17 mouse cellular contexts compared by ENCODE assay signal in genomic region chr11:95026090-95026542, GRCm38 (mm10). TPM values are rescaled to one million over a fixed set of nuclear protein-coding genes. Genes with fewer than 3 reads are reported as not detected.
DNase-seq lines count a peak whose midpoint lies in the region; ATAC-seq and TF ChIP-seq lines count a peak whose summit lies in the region.
"Had no signal": no experiment of that assay in that cellular context is flagged by ENCODE, and none has a peak within 500 bp of the region (broad histone marks: within the 10 kb centered on the region; RNA-seq: fewer than 3 reads in every experiment).

No protein-coding gene starts in this region.

- peaks cover 19% of the 10 kb centered on the region for H3K4me1 ChIP-seq in hindbrain, embryonic 13.5 days (replicated peaks)
- H3K4me1 ChIP-seq in hindbrain, embryonic 10.5 days (replicated peaks), result peaks cover 34% of the 10 kb centered on the region
- H3K4me1 ChIP-seq in lung, postnatal 0 days (ENCODE audit: insufficient read depth, low read depth, low read length), result no peaks in the 10 kb centered on the region
- no peaks in the 10 kb centered on the region for H3K4me1 ChIP-seq in intestine, embryonic 16.5 days (ENCODE audit: control insufficient read depth, insufficient read depth, low read length)
- no peaks in the 10 kb centered on the region for H3K4me1 ChIP-seq in midbrain, embryonic 16.5 days (ENCODE audit: control insufficient read depth, insufficient read depth, low read length)
- H3K4me1 ChIP-seq: embryonic facial prominence, embryonic 12.5 days had no signal

- TF ChIP-seq EP300 in lung, postnatal 0 days (IDR thresholded peaks at IDR 0.05), result no peak

- peaks cover 53% of the 10 kb centered on the region for H3K36me3 ChIP-seq in hindbrain, embryonic 13.5 days
- peaks cover 53% of the 10 kb centered on the region for H3K36me3 ChIP-seq in hindbrain, embryonic 10.5 days
- H3K36me3 ChIP-seq in lung, postnatal 0 days (ENCODE audit: insufficient read depth, low read length), result no peaks in the 10 kb centered on the region; the same call in none of the 2 replicates
- H3K36me3 ChIP-seq in intestine, embryonic 16.5 days (ENCODE audit: control insufficient read depth, insufficient read depth, low read length), result peaks cover 4% of the 10 kb centered on the region; the same call in 1 of the 2 replicates
- peaks cover 37% of the 10 kb centered on the region for H3K36me3 ChIP-seq in midbrain, embryonic 16.5 days (ENCODE audit: control insufficient read depth, insufficient read depth, low read length)

- TF ChIP-seq CTCF in lung, postnatal 0 days (IDR thresholded peaks at IDR 0.05), result no peak

- no peak overlapping the region for H3K27ac ChIP-seq in hindbrain, embryonic 13.5 days
- H3K27ac ChIP-seq in hindbrain, embryonic 10.5 days, result no peak overlapping the region
- H3K27ac ChIP-seq in lung, postnatal 0 days (ENCODE audit: low read length), result 0 out of 2 replicates have a peak overlapping the region, but pooled peaks have one; percentile 27
- H3K27ac ChIP-seq in intestine, embryonic 16.5 days (ENCODE audit: low read length), result no peak overlapping the region
- H3K27ac ChIP-seq in midbrain, embryonic 16.5 days (ENCODE audit: low read length), result no peak overlapping the region

- H3K4me2 ChIP-seq in hindbrain, embryonic 13.5 days, result no peak overlapping the region
- no peak overlapping the region for H3K4me2 ChIP-seq in lung, postnatal 0 days (replicated peaks; ENCODE audit: low read depth, low read length)
- no peak overlapping the region for H3K4me2 ChIP-seq in intestine, embryonic 16.5 days (ENCODE audit: low read depth, low read length)
- no peak overlapping the region for H3K4me2 ChIP-seq in midbrain, embryonic 16.5 days (ENCODE audit: low read length)
- H3K4me2 ChIP-seq: embryonic facial prominence, embryonic 12.5 days; heart, embryonic 11.5 days; hindbrain, embryonic 15.5 days had no signal

- WGBS in hindbrain, embryonic 13.5 days, result 76% methylated on average over 6 of the region's 6 CpGs
- WGBS in hindbrain, embryonic 10.5 days, result 78% methylated on average over 6 of the region's 6 CpGs
- 41% methylated on average over 6 of the region's 6 CpGs for WGBS in lung, postnatal 0 days
- 65% methylated on average over 6 of the region's 6 CpGs for WGBS in intestine, embryonic 16.5 days
- 69% methylated on average over 6 of the region's 6 CpGs for WGBS in midbrain, embryonic 16.5 days

- H3K4me3 ChIP-seq in hindbrain, embryonic 13.5 days, result no peak overlapping the region
- H3K4me3 ChIP-seq in hindbrain, embryonic 10.5 days, result no peak overlapping the region
- no peak overlapping the region for H3K4me3 ChIP-seq in lung, postnatal 0 days (ENCODE audit: low read depth, low read length)
- no peak overlapping the region for H3K4me3 ChIP-seq in intestine, embryonic 16.5 days (ENCODE audit: low read length)
- H3K4me3 ChIP-seq in midbrain, embryonic 16.5 days (ENCODE audit: low read depth, low read length), result no peak overlapping the region
- H3K4me3 ChIP-seq: embryonic facial prominence, embryonic 12.5 days; hindbrain, embryonic 15.5 days had no signal

- H3K27me3 ChIP-seq in hindbrain, embryonic 13.5 days, result no peaks in the 10 kb centered on the region
- no peaks in the 10 kb centered on the region for H3K27me3 ChIP-seq in hindbrain, embryonic 10.5 days (ENCODE audit: insufficient read depth, poor library complexity, severe bottlenecking)
- H3K27me3 ChIP-seq in lung, postnatal 0 days (replicated peaks; ENCODE audit: insufficient read depth, low read length), result no peaks in the 10 kb centered on the region
- H3K27me3 ChIP-seq in intestine, embryonic 16.5 days (replicated peaks; ENCODE audit: control insufficient read depth, insufficient read depth, low read length), result no peaks in the 10 kb centered on the region
- H3K27me3 ChIP-seq in midbrain, embryonic 16.5 days (ENCODE audit: control insufficient read depth, insufficient read depth, low read depth, low read length), result no peaks in the 10 kb centered on the region
- H3K27me3 ChIP-seq: embryonic facial prominence, embryonic 12.5 days; hindbrain, embryonic 15.5 days had no signal

- DNase-seq in hindbrain, embryonic 10.5 days (ENCODE audit: low spot score), result no peak
- DNase-seq in lung, postnatal 0 days (ENCODE audit: low spot score), result no peak
- no peak for DNase-seq in lung, postnatal 14 days
- no peak for DNase-seq in c-Kit-positive CD71-positive TER-119-positive erythroid progenitor cells, embryonic 14.5 days (ENCODE audit: low spot score)
- DNase-seq: cerebellum, postnatal 14 days; gastrocnemius, postnatal 10 days; lung, postnatal 10 days; right cerebral cortex, postnatal 25 days had no signal

- ATAC-seq in hindbrain, embryonic 13.5 days (ENCODE audit: low FRiP score), result peak; percentile 19; the same call in 1 of the 2 replicates
- ATAC-seq in lung, postnatal 0 days, result peak; percentile 45
- ATAC-seq in intestine, embryonic 16.5 days, result 0 out of 2 replicates have a peak, but pooled peaks have one; percentile 19
- peak; percentile 40; the same call in 1 of the 2 replicates for ATAC-seq in midbrain, embryonic 16.5 days
- ATAC-seq in erythroblast, adult 5-6 weeks (replicated peaks; ENCODE audit: low FRiP score, poor library complexity, severe bottlenecking), result no peak
- ATAC-seq: forebrain, embryonic 14.5 days had no signal

- H3K9ac ChIP-seq in hindbrain, embryonic 13.5 days, result no peak overlapping the region
- no peak overlapping the region for H3K9ac ChIP-seq in lung, postnatal 0 days (replicated peaks; ENCODE audit: low read depth)
- no peak overlapping the region for H3K9ac ChIP-seq in intestine, embryonic 16.5 days (ENCODE audit: low read depth, low read length)
- no peak overlapping the region for H3K9ac ChIP-seq in midbrain, embryonic 16.5 days (ENCODE audit: low read depth, low read length)
- H3K9ac ChIP-seq: embryonic facial prominence, embryonic 12.5 days; hindbrain, embryonic 15.5 days had no signal

- no peaks in the 10 kb centered on the region for H3K9me3 ChIP-seq in hindbrain, embryonic 13.5 days
- no peaks in the 10 kb centered on the region for H3K9me3 ChIP-seq in hindbrain, embryonic 10.5 days
- H3K9me3 ChIP-seq in lung, postnatal 0 days (ENCODE audit: low read length), result no peaks in the 10 kb centered on the region
- no peaks in the 10 kb centered on the region for H3K9me3 ChIP-seq in intestine, embryonic 16.5 days (ENCODE audit: control insufficient read depth, low read length)
- H3K9me3 ChIP-seq in midbrain, embryonic 16.5 days (replicated peaks; ENCODE audit: control insufficient read depth, low read length, poor library complexity, severe bottlenecking), result no peaks in the 10 kb centered on the region
- H3K9me3 ChIP-seq: embryonic facial prominence, embryonic 12.5 days; hindbrain, embryonic 15.5 days had no signal

RNA-seq across cellular contexts. Expression of gene Pdk2, which starts 15.0 kb away (rescaled TPM):
- 24.2 and 25.5 TPM in 2 replicates for polyA plus RNA-seq in hindbrain, embryonic 13.5 days (2015; fragmentation: Nextera tagmentation; extraction: Ambion mirVana)
- polyA plus RNA-seq in hindbrain, embryonic 10.5 days (2016; fragmentation: Nextera tagmentation; extraction: Ambion mirVana), result 10.7 and 15.2 TPM in 2 replicates
- 39.3 and 51.1 TPM in 2 replicates for polyA plus RNA-seq in lung, postnatal 0 days (2015; fragmentation: Nextera tagmentation; extraction: Ambion mirVana)
- 42.2 and 48.2 TPM in 2 replicates for polyA plus RNA-seq in intestine, embryonic 16.5 days (2015; fragmentation: Nextera tagmentation; extraction: Ambion mirVana)
- 24.1 and 27.5 TPM in 2 replicates for polyA plus RNA-seq in midbrain, embryonic 16.5 days (2015; fragmentation: Nextera tagmentation; extraction: Ambion mirVana)
- total RNA-seq in erythroblast, adult 5-6 weeks (2015; ENCODE audit: low replicate concordance), result 1.3 and 7.9 TPM in 2 replicates
- 0.60 and 5.6 TPM in 2 replicates for total RNA-seq in erythroblast, adult 5-6 weeks (2017; ENCODE audit: low replicate concordance)

RNA-seq across cellular contexts. Expression of gene Samd14, which starts 16.4 kb away (rescaled TPM):
- 132 and 142 TPM in 2 replicates for polyA plus RNA-seq in hindbrain, embryonic 13.5 days (2015; fragmentation: Nextera tagmentation; extraction: Ambion mirVana)
- 38.8 and 71.5 TPM in 2 replicates for polyA plus RNA-seq in hindbrain, embryonic 10.5 days (2016; fragmentation: Nextera tagmentation; extraction: Ambion mirVana)
- polyA plus RNA-seq in lung, postnatal 0 days (2015; fragmentation: Nextera tagmentation; extraction: Ambion mirVana), result 5.4 and 5.8 TPM in 2 replicates
- polyA plus RNA-seq in intestine, embryonic 16.5 days (2015; fragmentation: Nextera tagmentation; extraction: Ambion mirVana), result 13.2 and 13.6 TPM in 2 replicates
- 164 and 171 TPM in 2 replicates for polyA plus RNA-seq in midbrain, embryonic 16.5 days (2015; fragmentation: Nextera tagmentation; extraction: Ambion mirVana)
- 22.1 and 25.9 TPM in 2 replicates for total RNA-seq in erythroblast, adult 5-6 weeks (2015; ENCODE audit: low replicate concordance)
- 32.0 and 47.1 TPM in 2 replicates for total RNA-seq in erythroblast, adult 5-6 weeks (2017; ENCODE audit: low replicate concordance)

RNA-seq across cellular contexts. Expression of gene Ppp1r9b, which starts 35.3 kb away (rescaled TPM):
- 16.9 and 17.3 TPM in 2 replicates for polyA plus RNA-seq in hindbrain, embryonic 13.5 days (2015; fragmentation: Nextera tagmentation; extraction: Ambion mirVana)
- 10.4 and 11.8 TPM in 2 replicates for polyA plus RNA-seq in hindbrain, embryonic 10.5 days (2016; fragmentation: Nextera tagmentation; extraction: Ambion mirVana)
- 9.8 and 11.5 TPM in 2 replicates for polyA plus RNA-seq in lung, postnatal 0 days (2015; fragmentation: Nextera tagmentation; extraction: Ambion mirVana)
- polyA plus RNA-seq in intestine, embryonic 16.5 days (2015; fragmentation: Nextera tagmentation; extraction: Ambion mirVana), result 5.2 and 5.6 TPM in 2 replicates
- polyA plus RNA-seq in midbrain, embryonic 16.5 days (2015; fragmentation: Nextera tagmentation; extraction: Ambion mirVana), result 18.4 and 19.4 TPM in 2 replicates
- total RNA-seq in erythroblast, adult 5-6 weeks (2015; ENCODE audit: low replicate concordance), result 21.9 and 30.7 TPM in 2 replicates
- total RNA-seq in erythroblast, adult 5-6 weeks (2017; ENCODE audit: low replicate concordance), result 41.1 and 45.2 TPM in 2 replicates

RNA-seq across cellular contexts. Expression of gene Sgca, which starts 50.0 kb away (rescaled TPM):
- 0.23 and 0.52 TPM in 2 replicates for polyA plus RNA-seq in hindbrain, embryonic 13.5 days (2015; fragmentation: Nextera tagmentation; extraction: Ambion mirVana)
- 0.10 TPM in 1 of 2 replicates, not detected in the other for polyA plus RNA-seq in hindbrain, embryonic 10.5 days (2016; fragmentation: Nextera tagmentation; extraction: Ambion mirVana)
- polyA plus RNA-seq in lung, postnatal 0 days (2015; fragmentation: Nextera tagmentation; extraction: Ambion mirVana), result 0.33 and 0.55 TPM in 2 replicates
- polyA plus RNA-seq in intestine, embryonic 16.5 days (2015; fragmentation: Nextera tagmentation; extraction: Ambion mirVana), result 0.26 and 0.36 TPM in 2 replicates
- 0.20 TPM in 1 of 2 replicates, not detected in the other for polyA plus RNA-seq in midbrain, embryonic 16.5 days (2015; fragmentation: Nextera tagmentation; extraction: Ambion mirVana)
- not detected in 2 replicates for total RNA-seq in erythroblast, adult 5-6 weeks (2015; ENCODE audit: low replicate concordance)
- total RNA-seq in erythroblast, adult 5-6 weeks (2017; ENCODE audit: low replicate concordance), result not detected in 2 replicates
- total RNA-seq: monocyte, adult 5-6 weeks had no signal
- polyA plus RNA-seq: forebrain, embryonic 14.5 days had no signal

RNA-seq across cellular contexts. Expression of gene Itga3, which starts 50.5 kb away (rescaled TPM):
- 10.3 and 11.4 TPM in 2 replicates for polyA plus RNA-seq in hindbrain, embryonic 13.5 days (2015; fragmentation: Nextera tagmentation; extraction: Ambion mirVana)
- 5.7 and 6.7 TPM in 2 replicates for polyA plus RNA-seq in hindbrain, embryonic 10.5 days (2016; fragmentation: Nextera tagmentation; extraction: Ambion mirVana)
- 44.3 and 63.1 TPM in 2 replicates for polyA plus RNA-seq in lung, postnatal 0 days (2015; fragmentation: Nextera tagmentation; extraction: Ambion mirVana)
- polyA plus RNA-seq in intestine, embryonic 16.5 days (2015; fragmentation: Nextera tagmentation; extraction: Ambion mirVana), result 35.7 and 39.9 TPM in 2 replicates
- 13.7 and 16.6 TPM in 2 replicates for polyA plus RNA-seq in midbrain, embryonic 16.5 days (2015; fragmentation: Nextera tagmentation; extraction: Ambion mirVana)
- total RNA-seq in erythroblast, adult 5-6 weeks (2015; ENCODE audit: low replicate concordance), result not detected in 2 replicates
- not detected in 2 replicates for total RNA-seq in erythroblast, adult 5-6 weeks (2017; ENCODE audit: low replicate concordance)
